Mouse (Mus musculus): ENCODE measurements around the gene Brsk2.

GRCm38 (mm10) chr7:141948906-141949798 lies at the start of gene Brsk2:
- TF ChIP-seq CTCF (conservative IDR thresholded peaks at IDR 0.05; ENCODE audit: low read length) (no peak), NANOG (IDR thresholded peaks at IDR 0.05; ENCODE audit: borderline replicate concordance, low read length) (no peak), POU5F1 (IDR thresholded peaks at IDR 0.05; ENCODE audit: borderline replicate concordance, low read length) (no peak)

Data from E14TG2a.4 (cell line).